Mouse (Mus musculus): ENCODE data around the gene Abcc9. TPM values are rescaled to one million over a fixed set of nuclear protein-coding genes. Genes with fewer than 3 reads are reported as not detected.
A peak's percentile ranks its signal among the peaks of the same experiment; 100 is the strongest.

Gene Abcc9
- polyA plus RNA-seq, 1 experiment from 2014 or later = 3.4 TPM

GRCm38 (mm10) chr6:142602772-142603171 lies 99.3 kb downstream of the Abcc9 start:
- Histone ChIP-seq H3K9me3 (no peaks in the 10 kb centered on the region), H3K4me3 (no peak overlapping the region), H3K27ac (replicated peaks) (no peak overlapping the region), H3K4me2 (no peak overlapping the region), H3K27me3 (no peaks in the 10 kb centered on the region), H3K9ac (no peak overlapping the region), H3K4me1 (replicated peaks) (no peaks in the 10 kb centered on the region), H3K36me3 (no peaks in the 10 kb centered on the region)
- WGBS = 69% methylated on average over 6 of the region's 6 CpGs
- ATAC-seq (ENCODE audit: low read depth) = no peak

DNA sequence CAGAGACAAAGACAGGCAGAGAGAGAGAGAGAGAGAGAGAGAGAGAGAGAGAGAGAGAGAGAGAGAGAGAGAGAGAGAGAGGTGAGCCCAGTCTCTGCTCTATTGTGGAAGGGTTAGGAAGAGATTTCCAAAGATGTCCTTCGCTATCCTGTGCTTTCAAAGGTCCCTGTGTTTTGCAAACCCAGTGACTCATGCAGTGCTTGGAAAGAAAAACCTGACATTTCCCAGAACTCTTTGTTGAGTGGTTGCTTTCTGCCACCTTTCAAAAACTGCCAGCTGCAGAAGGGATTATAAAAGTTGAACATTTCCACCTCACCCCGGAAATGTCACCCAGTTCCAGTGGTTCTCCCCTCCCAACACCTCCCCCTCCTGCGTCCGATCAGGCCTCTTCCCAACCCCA lies 123.3 kb downstream of the Abcc9 start:
- Histone ChIP-seq H3K4me3 (no peak overlapping the region), H3K4me2 (no peak overlapping the region), H3K36me3 (no peaks in the 10 kb centered on the region), H3K4me1 (replicated peaks) (no peaks in the 10 kb centered on the region), H3K9ac (no peak overlapping the region), H3K27me3 (peaks cover under 1% of the 10 kb centered on the region; the same call in 1 of the 2 replicates), H3K27ac (replicated peaks) (no peak overlapping the region), H3K9me3 (no peaks in the 10 kb centered on the region)
- 79% methylated on average over 4 of the region's 4 CpGs for WGBS
- ATAC-seq (ENCODE audit: low read depth) = no peak

- WGBS = 86% methylated on average over 6 of the region's 6 CpGs
- Histone ChIP-seq H3K36me3 (no peaks in the 10 kb centered on the region), H3K4me2 (no peak overlapping the region), H3K27ac (replicated peaks) (no peak overlapping the region), H3K4me3 (no peak overlapping the region), H3K4me1 (replicated peaks) (no peaks in the 10 kb centered on the region), H3K9ac (no peak overlapping the region), H3K9me3 (no peaks in the 10 kb centered on the region), H3K27me3 (peaks cover 11% of the 10 kb centered on the region)
- no peak for ATAC-seq (ENCODE audit: low read depth)
Measured at GRCm38 (mm10) chr6:142577801-142578200, 124.3 kb downstream of the Abcc9 start.

DNA sequence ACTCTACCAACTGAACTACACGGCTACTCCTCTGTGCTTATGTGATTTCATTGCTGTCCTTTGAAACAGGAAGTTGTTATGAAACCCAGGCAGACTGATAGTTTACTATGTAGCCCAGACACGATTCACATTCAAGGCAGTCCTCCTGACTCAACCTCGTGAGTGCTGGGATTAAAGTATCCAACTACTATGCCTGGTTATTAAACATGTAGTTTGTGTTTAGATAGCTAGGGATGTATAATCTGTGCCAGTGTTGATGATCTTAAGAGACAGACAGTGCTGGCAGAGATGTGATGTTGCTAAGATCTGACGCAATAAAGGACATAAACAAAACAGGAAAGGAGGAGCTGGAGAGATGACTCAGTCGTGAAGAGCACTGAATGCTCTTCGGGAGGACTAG lies 129.2 kb downstream of the Abcc9 start:
- Histone ChIP-seq H3K9ac (no peak overlapping the region), H3K9me3 (no peaks in the 10 kb centered on the region), H3K4me2 (no peak overlapping the region), H3K4me1 (replicated peaks) (peaks cover 26% of the 10 kb centered on the region), H3K27me3 (peaks cover 58% of the 10 kb centered on the region), H3K36me3 (no peaks in the 10 kb centered on the region), H3K27ac (replicated peaks) (no peak overlapping the region), H3K4me3 (no peak overlapping the region)
- WGBS = 70% methylated on average over 6 of the region's 6 CpGs
- no peak for ATAC-seq (ENCODE audit: low read depth)

- Histone ChIP-seq H3K36me3 (no peaks in the 10 kb centered on the region), H3K9ac (peak overlapping the region; percentile 65), H3K4me1 (replicated peaks) (peaks cover 26% of the 10 kb centered on the region), H3K27me3 (peaks cover 65% of the 10 kb centered on the region), H3K4me3 (peak overlapping the region; percentile 46), H3K4me2 (peak overlapping the region; percentile 87), H3K9me3 (no peaks in the 10 kb centered on the region), H3K27ac (replicated peaks) (no peak overlapping the region)
- WGBS = 2% methylated on average over 21 of the region's 21 CpGs
- ATAC-seq (ENCODE audit: low read depth) = 0 out of 2 replicates have a peak, but pooled peaks have one; percentile 28
Measured at GRCm38 (mm10) chr6:142571629-142572360, 130.3 kb downstream of the Abcc9 start.

- Histone ChIP-seq H3K4me3 (peak within 1 kb of the TSS; percentile 46), H3K4me1 (replicated peaks) (peaks cover 26% of the 10 kb centered on the region), H3K9me3 (no peaks in the 10 kb centered on the region), H3K9ac (peak within 1 kb of the TSS; percentile 65), H3K36me3 (no peaks in the 10 kb centered on the region), H3K27me3 (peaks cover 65% of the 10 kb centered on the region), H3K27ac (replicated peaks) (no peak within 1 kb of the TSS), H3K4me2 (peak within 1 kb of the TSS; percentile 87)
- peak; percentile 92 for ATAC-seq (ENCODE audit: low read depth)
- WGBS = under 1% methylated on average over 33 of the region's 34 CpGs
Measured at GRCm38 (mm10) chr6:142571055-142571618, 131.0 kb downstream of the Abcc9 start, which contains the start of gene Kcnj8. TSS of gene Kcnj8 (minus strand) at chr6:142571614.

DNA sequence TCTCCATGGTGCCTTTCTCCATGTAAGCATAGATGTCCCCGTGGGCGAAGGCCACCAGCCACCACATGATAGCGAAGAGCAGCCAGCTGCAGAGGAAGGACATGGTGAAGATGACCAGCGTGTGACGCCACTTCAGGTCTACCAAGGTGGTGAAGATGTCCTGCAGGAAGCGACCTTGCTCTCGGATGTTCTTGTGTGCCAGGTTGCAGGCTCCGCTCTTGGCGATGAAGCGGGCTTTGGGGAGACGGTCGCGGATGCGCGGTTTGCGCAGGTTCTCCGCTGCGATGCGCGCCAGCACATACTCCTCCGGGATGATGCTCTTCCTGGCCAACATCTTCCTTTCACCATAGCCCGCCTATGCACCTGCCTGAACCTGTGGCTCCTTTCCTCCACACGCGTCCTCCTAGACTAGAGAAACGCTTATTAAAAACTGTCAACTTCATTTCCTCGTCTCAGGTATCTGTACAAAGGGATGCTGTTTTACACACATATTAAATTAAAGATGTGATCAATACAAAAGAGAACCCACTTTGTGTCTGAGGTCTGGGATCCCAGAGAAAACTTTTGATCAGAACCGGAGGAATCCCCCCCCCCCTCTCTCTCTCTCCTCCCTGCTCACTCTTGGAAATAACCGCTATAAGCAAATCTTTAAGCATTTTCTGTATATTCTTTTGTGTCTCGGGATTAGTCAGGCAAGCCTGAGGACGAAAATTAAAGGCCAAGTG lies 131.9 kb downstream of the Abcc9 start:
- H3K9ac ChIP-seq = peak overlapping the region; percentile 41
- H3K9me3 ChIP-seq = no peaks in the 10 kb centered on the region
- peaks cover 26% of the 10 kb centered on the region for H3K4me1 ChIP-seq (replicated peaks)
- peaks cover 65% of the 10 kb centered on the region for H3K27me3 ChIP-seq
- peak overlapping the region; percentile 87 for H3K4me2 ChIP-seq
- WGBS = 8% methylated on average over 30 of the region's 30 CpGs
- H3K36me3 ChIP-seq = no peaks in the 10 kb centered on the region
- ATAC-seq (ENCODE audit: low read depth) = no peak
- no peak overlapping the region for H3K27ac ChIP-seq (replicated peaks)
- H3K4me3 ChIP-seq = peak overlapping the region; percentile 46

DNA sequence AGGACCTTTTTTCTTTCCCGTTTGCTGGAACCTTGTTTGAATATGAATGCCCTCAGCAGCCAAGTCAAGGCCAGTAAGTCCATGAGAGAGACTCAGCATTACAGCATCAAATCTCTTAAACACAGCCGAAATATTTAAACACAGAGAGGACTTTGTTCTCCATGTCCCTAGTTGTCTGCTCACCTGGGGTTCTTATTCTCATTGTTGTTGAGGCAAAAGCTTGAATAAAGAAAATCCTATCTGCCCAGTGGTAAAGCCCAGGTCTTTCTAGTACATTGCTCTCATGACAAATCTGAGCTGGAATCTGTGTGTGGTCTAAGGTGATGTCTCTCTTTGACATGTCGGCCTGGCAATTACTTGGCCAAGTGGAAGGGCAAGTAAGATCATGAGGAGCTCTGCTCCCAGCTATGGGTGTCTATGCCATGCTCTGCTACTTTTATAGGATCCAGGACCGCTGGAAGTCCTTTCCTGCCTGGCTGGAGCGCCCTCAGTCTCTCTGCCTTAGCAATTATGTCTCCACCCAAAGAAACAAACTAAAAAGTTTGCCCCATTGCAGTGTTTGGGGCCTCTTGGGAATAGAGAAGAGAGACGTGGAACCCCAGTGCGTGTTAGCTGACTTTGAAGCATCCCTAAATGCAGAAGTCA lies 133.3 kb downstream of the Abcc9 start:
- no peak overlapping the region; the same call in 1 of the 2 replicates for H3K27ac ChIP-seq (replicated peaks)
- no peak overlapping the region for H3K9ac ChIP-seq
- peaks cover 26% of the 10 kb centered on the region for H3K4me1 ChIP-seq (replicated peaks)
- H3K27me3 ChIP-seq = peaks cover 65% of the 10 kb centered on the region
- WGBS = 41% methylated on average over 7 of the region's 7 CpGs
- no peak overlapping the region for H3K4me2 ChIP-seq
- H3K4me3 ChIP-seq = no peak overlapping the region
- no peaks in the 10 kb centered on the region for H3K9me3 ChIP-seq
- no peaks in the 10 kb centered on the region for H3K36me3 ChIP-seq
- no peak for ATAC-seq (ENCODE audit: low read depth)

- 42% methylated on average over 5 of the region's 5 CpGs for WGBS
- H3K27me3 ChIP-seq = peaks cover 51% of the 10 kb centered on the region
Measured at GRCm38 (mm10) chr6:142567452-142567851, 134.7 kb downstream of the Abcc9 start.

GRCm38 (mm10) chr6:142564746-142565145 lies 137.4 kb downstream of the Abcc9 start:
- no peak overlapping the region for H3K4me2 ChIP-seq
- H3K27me3 ChIP-seq = peaks cover 25% of the 10 kb centered on the region
- no peaks in the 10 kb centered on the region for H3K36me3 ChIP-seq
- no peak for ATAC-seq (ENCODE audit: low read depth)
- H3K9me3 ChIP-seq = no peaks in the 10 kb centered on the region
- no peak overlapping the region for H3K27ac ChIP-seq (replicated peaks)
- H3K4me3 ChIP-seq = no peak overlapping the region
- H3K9ac ChIP-seq = no peak overlapping the region
- WGBS = 96% methylated on average over 3 of the region's 3 CpGs
- no peaks in the 10 kb centered on the region for H3K4me1 ChIP-seq (replicated peaks)

More at GRCm38 (mm10) chr6:142567452-142567851, 134.7 kb downstream of the Abcc9 start:
- Histone ChIP-seq H3K4me2 (no peak overlapping the region), H3K4me3 (no peak overlapping the region), H3K36me3 (no peaks in the 10 kb centered on the region), H3K27ac (replicated peaks) (no peak overlapping the region), H3K4me1 (replicated peaks) (peaks cover 26% of the 10 kb centered on the region), H3K9me3 (no peaks in the 10 kb centered on the region), H3K9ac (no peak overlapping the region)
- no peak for ATAC-seq (ENCODE audit: low read depth)

DNA sequence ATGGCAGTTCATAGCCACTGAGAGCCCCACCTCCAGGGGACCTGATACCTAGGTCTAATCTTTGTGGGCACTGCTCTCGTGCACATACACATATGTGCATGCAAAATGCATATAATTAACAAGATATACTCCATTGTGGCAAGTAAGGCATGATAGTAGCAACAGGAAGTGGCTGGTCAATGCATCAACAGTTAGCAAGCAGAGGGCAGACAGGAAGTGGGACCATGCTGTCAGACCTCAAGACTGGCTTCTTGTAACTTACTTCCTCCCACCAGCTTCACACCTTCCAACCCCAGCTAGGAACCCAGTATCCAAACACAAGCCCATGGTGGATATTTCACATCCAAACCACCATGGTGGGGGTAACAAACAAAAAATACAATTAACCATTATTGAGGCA lies 141.0 kb downstream of the Abcc9 start:
- H3K27me3 ChIP-seq = no peaks in the 10 kb centered on the region
- H3K4me1 ChIP-seq (replicated peaks) = no peaks in the 10 kb centered on the region
- no peak for ATAC-seq (ENCODE audit: low read depth)
- H3K4me2 ChIP-seq = no peak overlapping the region
- no peak overlapping the region for H3K4me3 ChIP-seq
- H3K9me3 ChIP-seq = no peaks in the 10 kb centered on the region
- no peak overlapping the region for H3K9ac ChIP-seq
- H3K27ac ChIP-seq (replicated peaks) = no peak overlapping the region
- H3K36me3 ChIP-seq = no peaks in the 10 kb centered on the region
- 73% methylated on average over 1 of the region's 1 CpGs for WGBS
